Mouse (Mus musculus) 416B (cell line): ENCODE measurements around the gene Rab6a.
"Not testable (repeated sequence)": the region's sequence is repeated elsewhere in the genome, so short reads cannot be mapped to it uniquely, and the experiment has no call there.

ENCODE experiments used
- DNase-seq: peaks from one replicate; pipeline ENCODE4 v3.0.0; 2011; ENCODE audit warnings: low read depth

Gene Rab6a

GRCm38 (mm10) chr7:100607214-100608129 is at the start of gene Rab6a:
Gene Rab6a, plus strand, starts transcription at chr7:100607410.
- peak; percentile 100 for DNase-seq

GRCm38 (mm10) chr7:100559331-100559730 is 47.9 kb upstream of the Rab6a start:
- no peak for DNase-seq

GRCm38 (mm10) chr7:100561861-100562587 is 45.2 kb upstream of the Rab6a start:
- DNase-seq, result no peak

- DNase-seq, result not testable (repeated sequence)
Measured at GRCm38 (mm10) chr7:100567238-100567637, 40.0 kb upstream of the Rab6a start.

- no peak for DNase-seq
Measured at GRCm38 (mm10) chr7:100569907-100570306, 37.3 kb upstream of the Rab6a start.

GRCm38 (mm10) chr7:100570930-100571715 is 36.1 kb upstream of the Rab6a start:
- DNase-seq, result no peak

GRCm38 (mm10) chr7:100572061-100572460 is 35.1 kb upstream of the Rab6a start:
- DNase-seq, result no peak

- DNase-seq, result no peak
Measured at GRCm38 (mm10) chr7:100572704-100573103, 34.5 kb upstream of the Rab6a start.

- no peak for DNase-seq
Measured at GRCm38 (mm10) chr7:100578794-100579193, 28.4 kb upstream of the Rab6a start.

GRCm38 (mm10) chr7:100582235-100582634 is 25.0 kb upstream of the Rab6a start:
- no peak for DNase-seq

- DNase-seq, result peak; percentile 95
Measured at GRCm38 (mm10) chr7:100582727-100583236, 24.4 kb upstream of the Rab6a start.

- peak; percentile 84 for DNase-seq
Measured at GRCm38 (mm10) chr7:100589816-100590215, 17.4 kb upstream of the Rab6a start.

GRCm38 (mm10) chr7:100590504-100590844 is 16.7 kb upstream of the Rab6a start:
- DNase-seq, result no peak

GRCm38 (mm10) chr7:100590845-100591521 is 16.2 kb upstream of the Rab6a start:
- DNase-seq, result peak; percentile 99

- DNase-seq, result no peak
Measured at GRCm38 (mm10) chr7:100591522-100591852, 15.7 kb upstream of the Rab6a start.

GRCm38 (mm10) chr7:100593349-100593748 is 13.9 kb upstream of the Rab6a start:
- no peak for DNase-seq

- peak; percentile 29 for DNase-seq
Measured at GRCm38 (mm10) chr7:100600211-100600610, 7.0 kb upstream of the Rab6a start.

- peak; percentile 26 for DNase-seq
Measured at GRCm38 (mm10) chr7:100608130-100608741, 1.0 kb downstream of the Rab6a start, which contains the start of gene Mrpl48. Gene Mrpl48, minus strand, starts transcription at chr7:100608301.

- DNase-seq, result no peak
Measured at GRCm38 (mm10) chr7:100608910-100609309, 1.7 kb downstream of the Rab6a start.

GRCm38 (mm10) chr7:100616121-100616857 is 9.1 kb downstream of the Rab6a start:
- no peak for DNase-seq
